In genomic region chr7:47073536-47074521, GRCm38 (mm10) we compare ENCODE assay signal across 11 mouse cellular contexts. TPM values are rescaled to one million over a fixed set of nuclear protein-coding genes. Genes with fewer than 3 reads are reported as not detected.
DNase-seq lines count a peak whose midpoint lies in the region; ATAC-seq and TF ChIP-seq lines count a peak whose summit lies in the region.
"Had no signal": no experiment of that assay in that cellular context is flagged by ENCODE, and none has a peak within 500 bp of the region (broad histone marks: within the 10 kb centered on the region; RNA-seq: fewer than 3 reads in every experiment).

No protein-coding gene starts in this region.

- H3K4me2 ChIP-seq in kidney, postnatal 0 days (ENCODE audit: low read length), result no peak overlapping the region
- H3K4me2 ChIP-seq: heart, embryonic 13.5 days had no signal

- peak; percentile 78 for ATAC-seq in kidney, postnatal 0 days (replicated peaks; ENCODE audit: low FRiP score, low read depth)
- no peak for ATAC-seq in cerebellum, adult (ENCODE audit: insufficient number of reproducible peaks, low FRiP score, low TSS enrichment)
- ATAC-seq: activated CD4-positive, CD25-positive, alpha-beta regulatory T cell, adult 4 months; CD4-positive, CD25-positive, alpha-beta regulatory T cell, adult 4 months had no signal

- H3K4me1 ChIP-seq in testis, adult 2 months (ENCODE audit: control insufficient read depth, insufficient read depth, low read length), result no peaks in the 10 kb centered on the region; the same call in 1 of the 2 replicates
- H3K4me1 ChIP-seq in kidney, postnatal 0 days (replicated peaks; ENCODE audit: insufficient read depth, low read length), result peaks cover 11% of the 10 kb centered on the region

- H3K9me3 ChIP-seq in kidney, postnatal 0 days (replicated peaks; ENCODE audit: low read length), result no peaks in the 10 kb centered on the region
- H3K9me3 ChIP-seq: heart, embryonic 13.5 days had no signal

- TF ChIP-seq CTCF in layer of hippocampus, adult 2 months (conservative IDR thresholded peaks at IDR 0.05), result no peak
- TF ChIP-seq CTCF in testis, adult 2 months (IDR thresholded peaks at IDR 0.05; ENCODE audit: control insufficient read depth, insufficient read depth, insufficient replicate concordance, low read depth, low read length), result no peak
- no peak for TF ChIP-seq CTCF in kidney, postnatal 0 days (IDR thresholded peaks at IDR 0.05; ENCODE audit: low read depth)

- TF ChIP-seq POLR2A in testis, adult 2 months (IDR thresholded peaks at IDR 0.05; ENCODE audit: control insufficient read depth, low read depth, low read length), result no peak

- H3K27me3 ChIP-seq in testis, adult 2 months (ENCODE audit: control insufficient read depth, insufficient read depth, low read length), result no peaks in the 10 kb centered on the region
- no peaks in the 10 kb centered on the region for H3K27me3 ChIP-seq in kidney, postnatal 0 days (ENCODE audit: insufficient read depth, low read length)
- H3K27me3 ChIP-seq: heart, embryonic 13.5 days had no signal

- no peak overlapping the region for H3K9ac ChIP-seq in kidney, postnatal 0 days (ENCODE audit: low read depth, low read length)
- H3K9ac ChIP-seq: heart, embryonic 13.5 days had no signal

- no peaks in the 10 kb centered on the region for H3K36me3 ChIP-seq in testis, adult 2 months (ENCODE audit: control insufficient read depth, insufficient read depth, low read length)
- no peaks in the 10 kb centered on the region for H3K36me3 ChIP-seq in kidney, postnatal 0 days (ENCODE audit: insufficient read depth, low read length)
- H3K36me3 ChIP-seq: heart, embryonic 13.5 days had no signal

- H3K27ac ChIP-seq in layer of hippocampus, adult 2 months, result peak overlapping the region; percentile 63
- peak overlapping the region; percentile 80 for H3K27ac ChIP-seq in testis, adult 2 months (ENCODE audit: control insufficient read depth, insufficient read depth, low read depth, low read length)
- H3K27ac ChIP-seq in kidney, postnatal 0 days, result peak overlapping the region; percentile 78
- H3K27ac ChIP-seq: heart, embryonic 13.5 days had no signal

- no peak for DNase-seq in layer of hippocampus, adult 2 months (ENCODE audit: low spot score in 2 of 2)
- no peak for DNase-seq in layer of hippocampus, postnatal 25 days (ENCODE audit: extremely low spot score in 1 of 2, low spot score in 1 of 2)
- DNase-seq in testis, postnatal 10 days (ENCODE audit: low spot score), result no peak
- DNase-seq in kidney, postnatal 0 days (ENCODE audit: low spot score), result peak; percentile 93
- DNase-seq in yolk sac, embryonic 10.5 days (ENCODE audit: low spot score), result peak; percentile 12
- no peak for DNase-seq in spleen, postnatal 10 days (ENCODE audit: low spot score in 2 of 2)

- no peak overlapping the region for H3K4me3 ChIP-seq in layer of hippocampus, adult 2 months
- no peak overlapping the region for H3K4me3 ChIP-seq in testis, adult 2 months (ENCODE audit: control insufficient read depth, low read depth, low read length)
- no peak overlapping the region for H3K4me3 ChIP-seq in kidney, postnatal 0 days (replicated peaks; ENCODE audit: low read depth, low read length)
- H3K4me3 ChIP-seq: heart, embryonic 13.5 days had no signal

- 19% methylated on average over 18 of the region's 18 CpGs for WGBS in kidney, postnatal 0 days

RNA-seq across cellular contexts. Expression of gene Tmem86a, which starts 23.4 kb away (rescaled TPM):
- total RNA-seq in layer of hippocampus, adult 2 months (2021), result 10 to 100 TPM in 1 of 2 experiments, 1 to 10 TPM in 1; 9.8 to 14.0 TPM
- 10 to 100 TPM; 14.1 to 15.2 TPM for total RNA-seq in layer of hippocampus, postnatal 25 days (2021)
- 37.3 and 42.8 TPM in 2 replicates for polyA plus RNA-seq in testis, adult 2 months (2012; rRNA removed)
- polyA plus RNA-seq in kidney, postnatal 0 days (2015; fragmentation: Nextera tagmentation; extraction: Ambion mirVana), result 42.1 and 43.6 TPM in 2 replicates

RNA-seq across cellular contexts. Expression of gene Ptpn5, which starts 59.7 kb away (rescaled TPM):
- total RNA-seq in layer of hippocampus, adult 2 months (2021), result 100 to 1,000 TPM; 104 to 107 TPM
- 100 to 1,000 TPM in 1 of 2 experiments, 10 to 100 TPM in 1; 86.8 to 100 TPM for total RNA-seq in layer of hippocampus, postnatal 25 days (2021)
- 0.06 and 0.23 TPM in 2 replicates for polyA plus RNA-seq in testis, adult 2 months (2012; rRNA removed)
- polyA plus RNA-seq in kidney, postnatal 0 days (2015; fragmentation: Nextera tagmentation; extraction: Ambion mirVana), result 0.51 and 0.62 TPM in 2 replicates

Comparison
In these comparisons a context has a peak if more than half of its experiments do, and no peak if none do; other contexts are left out.
1. DNase-seq: peak in kidney, postnatal 0 days (single experiment) and yolk sac, embryonic 10.5 days (single experiment); none in layer of hippocampus, adult 2 months (0 of 2), layer of hippocampus, postnatal 25 days (0 of 2), testis, postnatal 10 days (single experiment) and spleen, postnatal 10 days (0 of 2).
2. Peak in every context shown above with its lines, with median percentiles within 50 percentile points of each other: H3K27ac ChIP-seq.